Mouse (Mus musculus) left cerebral cortex, adult 9 months (tissue): ENCODE data around the gene Mbd6.

Source experiments
- DNase-seq, 2 experiments: peaks; one replicate each; pipeline ENCODE4 v3.0.0; 2022; ENCODE audit warnings: low spot score in 2 of 2

Gene Mbd6

DNA sequence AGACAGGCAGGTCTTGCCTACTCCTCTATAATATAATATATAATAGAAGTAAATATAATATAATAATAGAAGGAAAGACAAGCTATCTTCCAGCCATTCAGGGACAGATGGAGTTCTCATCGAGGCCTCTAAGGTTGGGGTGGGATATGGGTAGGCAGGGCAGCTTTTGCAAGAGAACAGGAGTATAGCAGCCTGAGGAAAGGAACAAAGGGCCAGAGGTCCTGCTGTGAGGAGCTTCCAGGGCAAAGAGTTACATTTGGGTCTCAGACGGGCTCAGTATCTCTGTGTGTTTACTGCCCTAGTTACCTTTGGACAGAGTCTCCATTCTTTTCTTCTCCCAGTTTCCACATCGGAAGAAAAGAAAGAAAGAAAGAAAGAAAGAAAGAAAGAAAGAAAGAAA, 25.2 kb downstream of the Mbd6 start:
- DNase-seq, result no peak

DNA sequence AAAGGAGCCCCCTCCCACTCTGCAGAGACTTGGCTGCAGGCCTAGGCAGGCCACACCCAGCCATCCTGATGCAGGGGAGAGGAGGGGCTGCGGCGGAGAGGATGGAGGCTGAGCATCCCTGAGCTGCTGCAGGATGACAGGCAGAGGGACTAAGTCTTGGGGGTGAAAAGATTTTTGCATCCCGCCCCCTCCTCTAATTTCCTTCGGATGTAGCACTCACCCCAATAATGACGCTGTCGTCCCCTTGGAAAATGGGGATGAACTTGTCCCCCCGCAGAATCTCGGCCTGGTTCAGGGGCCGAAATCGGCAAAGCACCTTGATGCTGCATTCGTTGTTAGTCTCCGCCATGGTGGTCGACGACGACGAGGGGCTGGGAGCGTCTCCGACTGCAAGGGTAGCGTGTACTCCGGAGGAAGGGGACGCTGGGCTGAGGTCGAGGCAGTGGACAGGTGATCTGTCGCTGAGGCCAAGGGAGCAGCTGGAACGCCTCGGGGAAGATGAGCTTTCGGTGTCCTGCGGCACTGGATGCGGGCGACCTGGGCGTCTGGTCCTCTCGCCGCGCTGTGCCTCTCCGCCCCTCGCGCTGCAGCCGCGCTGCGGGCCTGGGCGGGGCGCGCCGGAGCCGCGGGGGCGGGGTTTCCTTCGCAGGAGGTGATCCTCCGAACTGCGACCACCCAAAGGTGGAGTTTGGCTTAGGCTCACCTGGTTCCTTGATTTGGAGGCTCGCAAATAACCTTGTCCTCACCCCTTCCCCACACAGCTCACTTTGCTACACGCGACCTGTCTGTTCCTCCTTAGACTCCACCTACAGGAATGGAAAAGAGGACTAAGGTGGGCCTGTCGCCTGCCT, 26.0 kb downstream of the Mbd6 start, which contains the start of gene Kif5a:
TSS of gene Kif5a (minus strand) at position 801 of the 851 bp plus-strand sequence.
- DNase-seq, result peak in 1 of 2 experiments; percentile 73

DNA sequence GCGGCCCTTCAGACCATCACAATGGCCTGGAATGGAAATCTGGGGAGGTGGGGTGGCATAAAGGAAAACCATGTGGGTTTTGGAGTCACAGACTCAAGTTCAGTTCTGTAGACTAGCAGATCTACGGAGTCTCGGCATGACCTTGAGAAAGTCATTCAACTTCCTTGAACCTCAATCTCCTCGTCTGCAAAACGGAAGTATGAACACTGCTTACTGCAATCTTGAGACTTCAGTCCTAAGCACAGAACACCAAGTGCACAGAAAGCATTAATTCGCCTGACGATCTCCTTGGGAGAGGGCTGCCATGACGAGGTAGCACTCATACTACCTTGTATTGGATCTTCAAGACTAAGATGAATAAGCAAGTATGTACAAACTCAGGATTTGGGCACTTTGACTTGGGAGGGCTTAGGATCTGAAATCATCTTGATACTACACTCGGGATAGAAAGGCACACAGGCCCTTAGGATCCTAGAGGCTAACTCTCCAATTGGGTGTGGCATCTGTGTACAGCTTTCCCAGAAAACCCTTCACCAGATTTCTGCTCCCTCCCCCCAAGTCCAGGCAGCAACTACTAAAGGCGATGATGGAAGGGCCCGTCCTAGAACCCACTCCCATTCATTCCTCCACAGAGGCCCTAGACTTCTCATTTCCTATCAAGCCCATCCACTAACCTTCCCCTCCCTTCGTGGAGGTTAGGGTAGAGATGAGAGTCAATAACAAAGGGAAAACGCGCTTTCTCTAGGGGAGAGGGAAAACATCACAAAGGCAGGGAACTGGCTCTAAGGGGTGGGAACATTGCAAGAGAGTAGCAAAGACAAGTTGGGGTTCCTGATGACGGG, 26.9 kb downstream of the Mbd6 start:
- DNase-seq, result no peak

DNA sequence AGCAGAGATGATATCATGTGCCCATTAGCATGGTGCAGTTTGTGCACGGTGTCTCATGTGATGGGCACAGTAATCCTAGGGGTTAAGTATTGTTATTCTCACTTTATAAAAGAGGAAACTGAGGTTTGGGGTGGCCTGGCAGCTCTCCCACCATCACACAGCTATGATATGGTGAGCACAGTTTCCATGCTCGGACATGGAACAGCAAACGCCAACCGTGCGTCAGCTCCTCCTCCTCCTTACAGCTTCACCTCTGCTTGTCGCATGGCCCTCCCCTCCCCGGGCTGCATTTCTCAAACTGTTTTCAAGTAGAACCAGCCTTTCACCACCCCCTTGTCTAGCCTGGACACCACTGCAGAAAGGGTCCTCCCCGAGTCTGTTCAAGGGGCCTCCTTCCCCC, 30.3 kb downstream of the Mbd6 start:
- no peak for DNase-seq

DNA sequence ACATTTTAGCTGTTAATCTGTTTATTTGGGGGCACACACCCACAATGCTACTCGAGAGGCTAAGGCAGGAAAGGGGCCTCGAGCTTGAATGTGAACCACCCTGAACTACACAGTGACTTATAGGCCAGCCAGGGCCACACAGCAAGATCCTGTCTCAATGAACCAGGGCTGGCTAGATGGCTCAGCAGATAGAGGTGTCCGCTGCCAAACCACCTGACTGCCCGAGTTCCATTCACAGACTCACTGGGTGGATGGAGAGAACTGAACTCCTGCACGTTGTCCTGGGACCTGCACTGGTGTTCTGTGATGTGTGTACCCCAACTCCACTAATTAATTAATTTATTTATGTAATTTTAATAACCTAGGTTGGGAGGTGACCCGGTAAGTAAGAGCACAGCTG, 31.0 kb downstream of the Mbd6 start:
- DNase-seq, result no peak

DNA sequence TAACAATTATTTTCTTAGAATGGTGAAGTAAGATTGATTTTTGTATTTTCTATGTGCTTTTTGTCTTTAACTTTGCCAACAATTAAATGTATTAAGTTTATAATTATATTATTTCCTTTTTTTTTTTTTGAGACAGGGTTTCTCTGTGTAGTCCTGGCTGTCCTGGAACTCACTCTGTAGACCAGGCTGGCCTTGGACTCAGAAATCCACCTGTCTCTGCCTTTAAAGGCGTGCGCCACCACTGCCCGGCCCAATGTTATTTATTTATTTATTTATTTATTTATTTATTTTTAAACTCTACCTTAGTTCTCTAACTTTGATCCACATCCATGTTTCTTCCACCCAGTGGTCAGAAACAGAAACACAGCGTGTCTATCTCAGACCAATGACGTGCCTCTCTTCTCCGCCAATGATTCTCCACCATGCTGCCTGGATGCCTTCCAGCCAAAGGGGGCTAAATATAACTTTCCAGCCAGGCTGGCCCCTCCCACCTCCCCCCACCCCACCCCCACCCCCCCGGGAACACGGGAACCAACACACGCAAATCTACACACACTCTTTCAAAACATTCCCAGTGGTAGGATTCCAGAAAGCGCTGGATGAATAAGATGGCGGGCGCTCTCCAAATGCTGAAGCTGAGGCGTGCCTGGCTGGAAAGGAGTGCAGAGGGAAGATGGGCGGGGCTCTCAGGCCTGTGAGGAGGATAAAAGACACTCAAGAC, 33.0 kb downstream of the Mbd6 start:
- DNase-seq, result no peak

DNA sequence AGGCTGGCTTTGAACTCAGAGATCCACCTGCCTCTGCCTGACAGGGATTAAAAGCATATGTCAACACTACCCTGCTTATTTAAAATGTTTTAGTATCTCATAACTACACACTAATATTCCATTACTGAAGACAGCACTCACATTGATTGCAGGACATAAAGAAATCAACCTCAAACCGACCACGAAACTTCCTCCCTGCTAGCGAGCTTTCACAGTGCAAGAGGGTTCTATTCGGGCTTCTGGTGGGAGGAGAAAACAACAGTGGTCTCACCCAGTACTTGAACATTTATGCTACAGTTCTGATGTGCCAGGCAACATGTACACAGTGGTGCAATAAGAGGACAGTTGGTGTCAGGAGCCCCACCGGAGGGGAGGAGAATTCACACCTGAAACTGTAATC, 38.0 kb downstream of the Mbd6 start:
- no peak for DNase-seq

DNA sequence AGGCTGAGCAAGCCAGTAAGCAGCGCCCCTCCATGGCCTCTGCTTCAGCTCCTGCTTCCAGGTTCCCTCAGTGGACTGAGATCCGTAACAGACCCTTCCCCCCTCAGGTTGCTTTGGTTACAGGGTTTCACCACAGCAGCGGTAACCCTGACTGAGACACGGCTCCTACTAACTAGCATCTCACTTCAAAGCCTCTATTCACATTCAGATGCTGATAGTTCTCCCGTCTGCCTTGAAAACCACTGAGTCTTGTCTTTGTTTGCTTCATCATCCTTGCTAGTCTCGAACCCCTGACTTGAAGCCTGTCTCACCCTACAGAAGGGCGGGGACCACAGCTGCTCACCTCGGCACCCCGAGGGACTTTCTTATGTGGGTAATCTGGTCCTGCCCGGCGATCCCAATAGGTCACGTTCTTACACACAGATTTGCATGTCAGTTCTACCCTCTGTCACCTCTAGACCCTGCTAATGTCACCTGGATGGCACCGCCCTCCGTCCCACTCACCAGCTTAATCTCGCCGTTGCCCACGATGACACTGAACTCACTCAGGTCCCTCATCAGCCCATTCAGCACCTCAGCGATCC, 50.5 kb downstream of the Mbd6 start:
- DNase-seq, result no peak

DNA sequence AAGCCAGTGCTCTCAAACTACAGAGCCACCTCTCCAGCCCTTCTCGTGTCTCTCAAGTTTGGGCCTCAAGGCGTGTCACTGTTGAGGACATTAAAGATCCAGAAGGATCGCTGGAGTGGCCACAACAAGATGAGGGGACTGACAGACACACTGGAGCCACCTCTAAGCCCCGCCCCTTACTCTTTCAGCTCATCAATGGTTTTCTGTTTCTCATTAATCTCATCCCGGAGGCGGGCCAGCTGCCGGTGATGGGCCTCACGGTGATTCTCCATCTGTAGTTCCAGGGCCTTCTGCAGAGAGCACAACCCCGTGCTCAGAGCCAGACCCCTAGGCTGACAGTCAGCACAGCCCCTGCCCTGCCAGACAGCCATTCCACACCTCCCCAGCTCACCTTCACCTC, 52.3 kb downstream of the Mbd6 start:
- no peak for DNase-seq

DNA sequence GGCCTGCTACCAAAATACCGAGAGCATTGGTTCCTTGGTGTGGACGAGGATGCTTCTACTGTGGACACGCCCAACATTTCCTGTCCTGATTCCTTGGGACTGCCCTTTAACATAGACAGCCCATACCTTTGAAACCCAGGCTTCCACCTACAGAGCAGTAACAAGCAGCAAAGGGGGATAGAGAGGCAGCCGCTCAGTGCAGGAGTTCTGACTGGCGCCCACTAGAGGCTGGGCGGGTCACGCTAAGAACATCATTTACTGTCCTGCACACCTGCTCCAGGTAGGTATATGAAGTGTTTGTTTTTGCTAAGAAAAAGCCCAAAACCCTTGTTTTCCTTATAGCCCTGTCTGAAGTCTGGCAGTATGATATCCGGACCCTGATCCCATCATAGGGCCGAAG, 55.7 kb downstream of the Mbd6 start:
- no peak for DNase-seq
